In the genomic region with DNA sequence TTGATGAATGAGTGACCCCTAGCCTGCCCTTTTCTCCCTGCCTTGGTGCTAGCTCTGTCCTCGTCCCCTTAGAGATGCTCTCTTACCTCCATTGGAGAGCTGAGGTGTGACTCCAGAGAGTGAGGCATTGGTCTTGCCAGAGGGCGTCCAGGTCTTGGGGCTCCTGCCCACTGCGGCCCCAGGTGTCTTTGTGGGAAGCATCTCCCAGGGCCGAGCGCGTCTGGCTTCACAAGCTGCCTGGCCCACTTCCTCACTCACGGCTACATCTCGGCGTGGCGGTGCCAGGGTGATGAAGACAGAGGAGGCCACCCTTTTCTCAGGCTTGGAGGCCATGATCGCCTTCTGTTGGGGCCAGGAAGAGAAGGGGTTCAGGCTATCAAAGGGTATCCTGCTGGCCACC, we compare ENCODE assay signal across 25 mouse cellular contexts. TPM values are rescaled to one million over a fixed set of nuclear protein-coding genes. Genes with fewer than 3 reads are reported as not detected.
DNase-seq lines count a peak whose midpoint lies in the region; ATAC-seq and TF ChIP-seq lines count a peak whose summit lies in the region.
"Had no signal": no experiment of that assay in that cellular context is flagged by ENCODE, and none has a peak within 500 bp of the region (broad histone marks: within the 10 kb centered on the region; RNA-seq: fewer than 3 reads in every experiment).

No protein-coding gene starts in this region.

- H3K79me2 ChIP-seq in heart, adult 2 months (replicated peaks; ENCODE audit: control insufficient read depth, insufficient read depth, low read length) = no peaks in the 10 kb centered on the region

- peak overlapping the region; percentile 9; the same call in 1 of the 2 replicates for H3K9ac ChIP-seq in embryonic facial prominence, embryonic 11.5 days (replicated peaks; ENCODE audit: low read length)
- H3K9ac ChIP-seq in heart, adult 2 months (ENCODE audit: low read depth, low read length) = no peak overlapping the region
- H3K9ac ChIP-seq in intestine, embryonic 15.5 days = no peak overlapping the region
- no peak overlapping the region for H3K9ac ChIP-seq in intestine, postnatal 0 days (ENCODE audit: low read depth, low read length)

- H3K9me3 ChIP-seq in embryonic facial prominence, embryonic 11.5 days (replicated peaks; ENCODE audit: control insufficient read depth, low read length) = no peaks in the 10 kb centered on the region
- H3K9me3 ChIP-seq in embryonic facial prominence, embryonic 10.5 days = no peaks in the 10 kb centered on the region
- H3K9me3 ChIP-seq in intestine, embryonic 15.5 days = no peaks in the 10 kb centered on the region
- no peaks in the 10 kb centered on the region for H3K9me3 ChIP-seq in intestine, postnatal 0 days (ENCODE audit: control insufficient read depth)
- no peaks in the 10 kb centered on the region for H3K9me3 ChIP-seq in E14TG2a.4 (ENCODE audit: low read length)
- H3K9me3 ChIP-seq: G1E had no signal

- H3K36me3 ChIP-seq in embryonic facial prominence, embryonic 11.5 days (replicated peaks; ENCODE audit: control insufficient read depth, insufficient read depth, low read depth, low read length) = peaks cover 3% of the 10 kb centered on the region; the same call in 1 of the 2 replicates
- peaks cover 57% of the 10 kb centered on the region for H3K36me3 ChIP-seq in embryonic facial prominence, embryonic 10.5 days (replicated peaks)
- H3K36me3 ChIP-seq in heart, adult 2 months (ENCODE audit: control insufficient read depth, insufficient read depth, low read length) = no peaks in the 10 kb centered on the region
- H3K36me3 ChIP-seq in intestine, embryonic 15.5 days = peaks cover 16% of the 10 kb centered on the region
- peaks cover 52% of the 10 kb centered on the region for H3K36me3 ChIP-seq in intestine, postnatal 0 days (ENCODE audit: control insufficient read depth, insufficient read depth)
- peaks cover 72% of the 10 kb centered on the region for H3K36me3 ChIP-seq in E14TG2a.4 (ENCODE audit: insufficient read depth, low read length)
- H3K36me3 ChIP-seq: G1E had no signal

- no peak for TF ChIP-seq CTCF in heart, adult 2 months (IDR thresholded peaks at IDR 0.05)
- TF ChIP-seq CTCF in intestine, postnatal 0 days (IDR thresholded peaks at IDR 0.05; ENCODE audit: low read depth) = no peak
- TF ChIP-seq CTCF in E14TG2a.4 (conservative IDR thresholded peaks at IDR 0.05; ENCODE audit: low read length) = no peak

- ATAC-seq in embryonic facial prominence, embryonic 11.5 days (replicated peaks; ENCODE audit: insufficient number of reproducible peaks, low FRiP score, low TSS enrichment, low read depth) = no peak
- ATAC-seq in intestine, embryonic 15.5 days = no peak
- no peak for ATAC-seq in intestine, postnatal 0 days
- ATAC-seq: activated CD4-positive, CD25-positive, alpha-beta regulatory T cell, adult 4 months; CD4-positive, CD25-positive, alpha-beta regulatory T cell, adult 4 months; Patski had no signal

- H3K4me3 ChIP-seq in embryonic facial prominence, embryonic 11.5 days (ENCODE audit: low read depth, low read length) = no peak overlapping the region
- H3K4me3 ChIP-seq in embryonic facial prominence, embryonic 10.5 days = no peak overlapping the region
- no peak overlapping the region for H3K4me3 ChIP-seq in heart, adult 2 months
- no peak overlapping the region for H3K4me3 ChIP-seq in intestine, embryonic 15.5 days (replicated peaks)
- H3K4me3 ChIP-seq in intestine, postnatal 0 days (ENCODE audit: low read depth, low read length) = no peak overlapping the region
- peak overlapping the region; percentile 96 for H3K4me3 ChIP-seq in E14TG2a.4 (replicated peaks; ENCODE audit: low read length)

- H3K4me1 ChIP-seq in embryonic facial prominence, embryonic 11.5 days (ENCODE audit: control insufficient read depth, insufficient read depth, low read length) = no peaks in the 10 kb centered on the region; the same call in 1 of the 2 replicates
- H3K4me1 ChIP-seq in embryonic facial prominence, embryonic 10.5 days = peaks cover 36% of the 10 kb centered on the region
- H3K4me1 ChIP-seq in heart, adult 2 months (ENCODE audit: control insufficient read depth, insufficient read depth, low read length) = peaks cover 5% of the 10 kb centered on the region
- peaks cover 26% of the 10 kb centered on the region for H3K4me1 ChIP-seq in intestine, embryonic 15.5 days (replicated peaks)
- 0 out of 2 replicates have a peak, but pooled peaks cover 3% of the 10 kb centered on the region for H3K4me1 ChIP-seq in intestine, postnatal 0 days (replicated peaks; ENCODE audit: control insufficient read depth, insufficient read depth, low read length)
- peaks cover 78% of the 10 kb centered on the region for H3K4me1 ChIP-seq in E14TG2a.4 (replicated peaks; ENCODE audit: low read depth, low read length)

- intact Hi-C loops in heart, adult 2 months (cut with DNase I) = no loop called here

- 89% methylated on average over 11 of the region's 11 CpGs for WGBS in embryonic facial prominence, embryonic 11.5 days
- WGBS in embryonic facial prominence, embryonic 10.5 days = 95% methylated on average over 11 of the region's 11 CpGs
- WGBS in heart, adult 2 months = 90% methylated on average over 11 of the region's 11 CpGs
- WGBS in intestine, embryonic 15.5 days = 95% methylated on average over 11 of the region's 11 CpGs
- WGBS in intestine, postnatal 0 days = 87% methylated on average over 11 of the region's 11 CpGs

- no peak for TF ChIP-seq EP300 in heart, adult 2 months (IDR thresholded peaks at IDR 0.05; ENCODE audit: insufficient read depth, low read depth, low read length)

- no peak overlapping the region for H3K27ac ChIP-seq in embryonic facial prominence, embryonic 11.5 days (replicated peaks; ENCODE audit: low read depth, low read length)
- H3K27ac ChIP-seq in embryonic facial prominence, embryonic 10.5 days (replicated peaks) = no peak overlapping the region
- no peak overlapping the region for H3K27ac ChIP-seq in heart, adult 2 months
- peak overlapping the region; percentile 54; the same call in 1 of the 2 replicates for H3K27ac ChIP-seq in intestine, embryonic 15.5 days
- no peak overlapping the region for H3K27ac ChIP-seq in intestine, postnatal 0 days (ENCODE audit: low read depth, low read length)

- DNase-seq in embryonic facial prominence, embryonic 11.5 days (ENCODE audit: low spot score) = no peak
- DNase-seq in embryonic facial prominence, embryonic 10.5 days (ENCODE audit: low spot score) = no peak
- DNase-seq in heart, adult 11 months = peak; percentile 88
- no peak for DNase-seq in heart, adult 2 months
- no peak for DNase-seq in gastrocnemius, adult 8-10 months (ENCODE audit: low spot score in 2 of 2)
- DNase-seq: adrenal gland, adult 2 months; adrenal gland, adult 8-10 months; adrenal gland, postnatal 10 days; adrenal gland, postnatal 14 days; adrenal gland, postnatal 25 days; adrenal gland, postnatal 36 days; B cell, adult 2 months; cerebellum, adult 11 months; cerebellum, adult 11-12 months; cerebellum, adult 18-20 months had no signal

- no peak overlapping the region for H3K4me2 ChIP-seq in embryonic facial prominence, embryonic 11.5 days (ENCODE audit: low read depth, low read length)
- no peak overlapping the region for H3K4me2 ChIP-seq in intestine, embryonic 15.5 days (replicated peaks)
- no peak overlapping the region for H3K4me2 ChIP-seq in intestine, postnatal 0 days (replicated peaks; ENCODE audit: low read depth)

- H3K27me3 ChIP-seq in embryonic facial prominence, embryonic 11.5 days (ENCODE audit: control insufficient read depth, insufficient read depth, low read length) = no peaks in the 10 kb centered on the region
- H3K27me3 ChIP-seq in embryonic facial prominence, embryonic 10.5 days (replicated peaks; ENCODE audit: low read depth, poor library complexity, severe bottlenecking) = peaks cover 12% of the 10 kb centered on the region
- H3K27me3 ChIP-seq in heart, adult 2 months (ENCODE audit: control insufficient read depth, insufficient read depth, low read length) = no peaks in the 10 kb centered on the region
- H3K27me3 ChIP-seq in intestine, embryonic 15.5 days (replicated peaks) = no peaks in the 10 kb centered on the region
- no peaks in the 10 kb centered on the region for H3K27me3 ChIP-seq in intestine, postnatal 0 days (replicated peaks; ENCODE audit: control insufficient read depth, insufficient read depth, low read length)
- H3K27me3 ChIP-seq in E14TG2a.4 (ENCODE audit: insufficient read depth, low read length) = no peaks in the 10 kb centered on the region
- H3K27me3 ChIP-seq: CH12.LX, Patski had no signal

- TF ChIP-seq POLR2A in heart, adult 2 months (IDR thresholded peaks at IDR 0.05; ENCODE audit: insufficient read depth, low read depth, low read length) = no peak

RNA-seq across cellular contexts. Expression of gene Fblim1, which starts 10.8 kb away (rescaled TPM):
- polyA plus RNA-seq in embryonic facial prominence, embryonic 11.5 days (2014; fragmentation: Nextera tagmentation; extraction: Ambion mirVana) = 59.3 and 61.3 TPM in 2 replicates
- 56.3 and 68.1 TPM in 2 replicates for polyA plus RNA-seq in embryonic facial prominence, embryonic 10.5 days (2016; fragmentation: Nextera tagmentation; extraction: Ambion mirVana)
- 100 to 1,000 TPM; 236 to 263 TPM for total RNA-seq in heart, adult 2 months (2021)
- 297 and 303 TPM in 2 replicates for polyA plus RNA-seq in heart, adult 2 months (2012; rRNA removed)
- polyA plus RNA-seq in intestine, embryonic 15.5 days (2015; fragmentation: Nextera tagmentation; extraction: Ambion mirVana) = 63.9 and 68.9 TPM in 2 replicates
- 52.8 and 59.2 TPM in 2 replicates for polyA plus RNA-seq in intestine, postnatal 0 days (2015; fragmentation: Nextera tagmentation; extraction: Ambion mirVana)
- total RNA-seq in gastrocnemius, adult 8-10 months (2022) = 1 to 10 TPM in 2 of 4 experiments, under 1 TPM in 2; 0.46 to 2.2 (median 0.94) TPM
- total RNA-seq: MEL had no signal
- polyA plus RNA-seq: G1E had no signal

RNA-seq across cellular contexts. Expression of gene Tmem82, which starts 23.3 kb away (rescaled TPM):
- polyA plus RNA-seq in embryonic facial prominence, embryonic 11.5 days (2014; fragmentation: Nextera tagmentation; extraction: Ambion mirVana) = 0.17 and 0.42 TPM in 2 replicates
- polyA plus RNA-seq in embryonic facial prominence, embryonic 10.5 days (2016; fragmentation: Nextera tagmentation; extraction: Ambion mirVana) = 1.5 and 2.1 TPM in 2 replicates
- 10 to 100 TPM; 16.5 to 20.2 TPM for total RNA-seq in heart, adult 2 months (2021)
- 35.5 and 36.6 TPM in 2 replicates for polyA plus RNA-seq in heart, adult 2 months (2012; rRNA removed)
- polyA plus RNA-seq in intestine, embryonic 15.5 days (2015; fragmentation: Nextera tagmentation; extraction: Ambion mirVana) = 18.5 and 21.0 TPM in 2 replicates
- polyA plus RNA-seq in intestine, postnatal 0 days (2015; fragmentation: Nextera tagmentation; extraction: Ambion mirVana) = 42.0 and 45.7 TPM in 2 replicates
- total RNA-seq in gastrocnemius, adult 8-10 months (2022) = under 1 TPM; 0.16 to 0.46 (median 0.31) TPM
- total RNA-seq: MEL had no signal
- polyA plus RNA-seq: C2C12; CD4-positive, CD25-positive, alpha-beta regulatory T cell, adult 4 months; G1E had no signal

RNA-seq across cellular contexts. Expression of gene Slc25a34, which starts 28.5 kb away (rescaled TPM):
- polyA plus RNA-seq in embryonic facial prominence, embryonic 11.5 days (2014; fragmentation: Nextera tagmentation; extraction: Ambion mirVana) = not detected in 2 replicates
- polyA plus RNA-seq in embryonic facial prominence, embryonic 10.5 days (2016; fragmentation: Nextera tagmentation; extraction: Ambion mirVana) = 0.09 TPM in 1 of 2 replicates, not detected in the other
- total RNA-seq in heart, adult 2 months (2021) = 100 to 1,000 TPM; 118 to 132 TPM
- 183 and 258 TPM in 2 replicates for polyA plus RNA-seq in heart, adult 2 months (2012; rRNA removed)
- 3.3 and 4.3 TPM in 2 replicates for polyA plus RNA-seq in intestine, embryonic 15.5 days (2015; fragmentation: Nextera tagmentation; extraction: Ambion mirVana)
- 23.8 and 25.7 TPM in 2 replicates for polyA plus RNA-seq in intestine, postnatal 0 days (2015; fragmentation: Nextera tagmentation; extraction: Ambion mirVana)
- 10 to 100 TPM in 3 of 4 experiments, 1 to 10 TPM in 1; 9.2 to 14.0 (median 12.3) TPM for total RNA-seq in gastrocnemius, adult 8-10 months (2022)
- total RNA-seq: MEL had no signal
- polyA plus RNA-seq: activated CD4-positive, CD25-positive, alpha-beta regulatory T cell, adult 4 months; CD4-positive, CD25-positive, alpha-beta regulatory T cell, adult 4 months; G1E had no signal

RNA-seq across cellular contexts. Expression of gene Spen, which starts 56.7 kb away (rescaled TPM):
- polyA plus RNA-seq in embryonic facial prominence, embryonic 11.5 days (2014; fragmentation: Nextera tagmentation; extraction: Ambion mirVana) = 11.0 and 13.7 TPM in 2 replicates
- polyA plus RNA-seq in embryonic facial prominence, embryonic 10.5 days (2016; fragmentation: Nextera tagmentation; extraction: Ambion mirVana) = 9.6 and 12.1 TPM in 2 replicates
- 10 to 100 TPM; 28.0 to 28.9 TPM for total RNA-seq in heart, adult 2 months (2021)
- polyA plus RNA-seq in heart, adult 2 months (2012; rRNA removed) = 10.7 and 11.5 TPM in 2 replicates
- polyA plus RNA-seq in intestine, embryonic 15.5 days (2015; fragmentation: Nextera tagmentation; extraction: Ambion mirVana) = 7.4 and 10.5 TPM in 2 replicates
- polyA plus RNA-seq in intestine, postnatal 0 days (2015; fragmentation: Nextera tagmentation; extraction: Ambion mirVana) = 3.2 and 4.0 TPM in 2 replicates
- total RNA-seq in gastrocnemius, adult 8-10 months (2022) = 10 to 100 TPM; 17.0 to 23.9 (median 23.5) TPM
